Mouse (Mus musculus): ENCODE data around the gene Sgcd.

DNA sequence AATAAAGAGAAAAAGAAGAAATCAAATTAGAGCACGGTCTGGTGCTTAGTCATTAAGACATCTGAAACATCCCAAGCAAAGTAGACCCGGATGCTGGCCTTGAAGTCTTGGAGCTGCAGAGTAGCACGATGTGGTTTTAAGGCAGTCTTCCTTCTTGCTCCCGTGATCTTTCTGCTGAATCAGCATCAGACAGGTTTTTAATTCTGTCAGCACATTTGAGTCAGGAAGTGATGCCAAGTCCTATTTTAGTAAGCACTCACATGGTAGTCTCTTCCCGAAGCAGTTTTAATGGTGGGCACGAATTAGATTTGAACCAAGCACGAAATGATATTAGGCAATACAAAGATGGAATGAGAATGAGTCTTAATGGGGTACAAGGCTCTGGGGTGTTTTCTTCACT, 789.7 kb downstream of the Sgcd start:
- TF ChIP-seq CTCF (IDR thresholded peaks at IDR 0.05; ENCODE audit: control insufficient read depth, insufficient read depth, insufficient replicate concordance, low read depth, low read length) (no peak), POLR2A (IDR thresholded peaks at IDR 0.05; ENCODE audit: control insufficient read depth, low read depth, low read length) (no peak)

All from testis, adult 2 months (tissue).